Mouse (Mus musculus) Patski (cell line): ENCODE results near the gene Klrb1f. TPM values are rescaled to one million over a fixed set of nuclear protein-coding genes. Genes with fewer than 3 reads are reported as not detected.

Source experiments
- ATAC-seq: fragments of 100-300 bp; one replicate; pipeline ENCODE4 v1.8.0; 2021
- CTCF ChIA-PET: fragments of 350-600 bp; sonication (Branson Sonifier 250); formaldehyde crosslinking; loops from one replicate; lab custom pipeline; 2022; ENCODE audit warnings: inconsistent platforms; lab: Charles Lee
- POLR2A ChIA-PET: fragments of 350-600 bp; sonication (Branson Sonifier 250); formaldehyde crosslinking; loops from one replicate; lab custom pipeline; 2022; ENCODE audit warnings: antibody characterized with exemption, inconsistent platforms; lab: Charles Lee
- DNase-seq: peaks from one replicate; pipeline ENCODE4 v3.0.0-alpha.2; 2011; ENCODE audit warnings: low read depth, low spot score
- H3K27me3 ChIP-seq: fragments of 371-371 bp; one replicate; pipeline ENCODE4 v1.5.1; 2021
- CTCF ChIP-seq: fragments of 100-300 bp; IDR thresholded peaks from one replicate; pipeline ENCODE4 v1.5.1; 2021
- in situ Hi-C: fragments of 300-500 bp; cut with MboI; formaldehyde crosslinking; loops from 3 replicates; pipeline ENCODE4 v1.11.1; 2018; ENCODE audit warnings: low pct_unique_long_range_greater_than_20kb, mixed read lengths
- polyA plus RNA-seq: library from polyadenylated mRNA; unstranded; gene quantifications from one replicate; pipeline ENCODE4 v1.2.3, GENCODE M21; 2021

Gene Klrb1f
- polyA plus RNA-seq, 1 experiment from 2014 or later: not detected

- ATAC-seq: no peak
- no peak for TF ChIP-seq CTCF
- in situ Hi-C loops: no loop called here
- no peak for DNase-seq
- ChIA-PET CTCF (no interaction called here), POLR2A (no interaction called here)
- peaks cover 3% of the 10 kb centered on the region for H3K27me3 ChIP-seq
These were observed 18.1 kb upstream of the Klrb1f start for GRCm38 (mm10) chr6:129027451-129028248.

GRCm38 (mm10) chr6:129030175-129030824, 15.4 kb upstream of the Klrb1f start:
- peaks cover 3% of the 10 kb centered on the region for H3K27me3 ChIP-seq
- in situ Hi-C loops: no loop called here
- ATAC-seq (no peak), DNase-seq (no peak)
- no peak for TF ChIP-seq CTCF
- POLR2A ChIA-PET: no interaction called here
- CTCF ChIA-PET: no interaction called here

- CTCF ChIA-PET: no interaction called here
- ATAC-seq (no peak), DNase-seq (no peak)
These were observed 14.7 kb upstream of the Klrb1f start for GRCm38 (mm10) chr6:129030964-129031363.

DNA sequence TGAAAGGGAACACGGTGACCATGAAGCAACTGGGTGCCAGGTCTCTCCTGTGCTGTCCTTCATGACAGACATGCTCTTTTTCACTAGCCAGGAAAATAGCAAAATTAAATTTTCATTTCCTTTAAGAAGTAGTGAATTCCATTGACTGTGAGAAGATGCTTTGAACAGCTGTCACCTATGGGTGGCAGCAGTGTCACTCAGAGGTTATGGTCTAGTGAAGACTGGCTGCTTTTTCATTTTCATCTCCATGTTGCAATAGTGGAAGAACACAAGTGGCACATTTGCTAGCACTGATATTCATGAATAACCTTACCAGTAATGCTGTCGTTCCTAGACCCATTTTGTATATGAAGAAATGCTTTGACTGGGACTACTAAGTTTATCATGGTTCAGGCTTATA, 12.3 kb upstream of the Klrb1f start:
- in situ Hi-C loops: no loop called here
- DNase-seq (no peak), ATAC-seq (no peak)
- H3K27me3 ChIP-seq: peaks cover 3% of the 10 kb centered on the region
- CTCF ChIA-PET: interaction anchor here (1.2 to 1.6 kb wide), 3 partner anchors 63 to 222 kb away, joined by 3 to 4 read pairs (median 3); no protein-coding TSS in a partner anchor
- POLR2A ChIA-PET: no interaction called here
- TF ChIP-seq CTCF: peak; percentile 66

More at GRCm38 (mm10) chr6:129030964-129031363, 14.7 kb upstream of the Klrb1f start:
- H3K27me3 ChIP-seq: peaks cover 3% of the 10 kb centered on the region
- TF ChIP-seq CTCF: no peak
- in situ Hi-C loops: no loop called here
- POLR2A ChIA-PET: no interaction called here

- ChIA-PET CTCF (interaction anchor here (1.2 kb wide), 1 partner anchor 213 kb away, joined by 3 read pairs; no protein-coding TSS in a partner anchor), POLR2A (no interaction called here)
- H3K27me3 ChIP-seq: no peaks in the 10 kb centered on the region
- no peak for DNase-seq
- in situ Hi-C loops: no loop called here
- no peak for ATAC-seq
- TF ChIP-seq CTCF: no peak
These were observed 10.7 kb upstream of the Klrb1f start for GRCm38 (mm10) chr6:129035017-129035416.

DNA sequence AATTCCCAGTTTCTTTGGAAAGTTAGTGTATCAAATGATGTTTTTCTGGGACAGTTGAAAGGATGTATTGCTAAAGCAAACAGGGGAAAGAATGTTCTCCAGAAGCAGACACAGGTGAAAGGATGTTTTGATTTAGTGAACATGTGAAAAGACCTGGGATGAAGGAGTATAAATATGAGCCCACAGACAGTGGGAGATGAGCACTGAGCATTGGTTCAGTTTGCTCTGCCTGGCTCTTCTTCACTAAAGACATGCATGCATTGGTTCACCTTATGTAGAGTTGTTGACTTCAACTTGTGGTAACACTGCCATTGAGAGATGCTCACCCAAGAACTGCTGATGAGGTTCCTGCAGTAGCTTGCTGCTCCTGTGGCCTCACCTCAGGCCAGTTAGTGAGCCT, 9.4 kb upstream of the Klrb1f start:
- no peak for TF ChIP-seq CTCF
- in situ Hi-C loops: no loop called here
- ATAC-seq: no peak
- DNase-seq: no peak
- H3K27me3 ChIP-seq: no peaks in the 10 kb centered on the region
- ChIA-PET POLR2A (no interaction called here), CTCF (no interaction called here)

GRCm38 (mm10) chr6:129036890-129037463, 8.7 kb upstream of the Klrb1f start:
- CTCF ChIA-PET: no interaction called here
- ATAC-seq: no peak
- TF ChIP-seq CTCF: no peak
- no peaks in the 10 kb centered on the region for H3K27me3 ChIP-seq
- in situ Hi-C loops: no loop called here
- POLR2A ChIA-PET: interaction anchor here (0.7 kb wide), 1 partner anchor 22 kb away, joined by 3 read pairs; no protein-coding TSS in a partner anchor
- DNase-seq: no peak

GRCm38 (mm10) chr6:129041470-129041869, 4.2 kb upstream of the Klrb1f start:
- no peak for DNase-seq
- in situ Hi-C loops: no loop called here
- CTCF ChIA-PET: no interaction called here
- no peak for TF ChIP-seq CTCF
- peaks cover 6% of the 10 kb centered on the region for H3K27me3 ChIP-seq
- POLR2A ChIA-PET: no interaction called here
- no peak for ATAC-seq

GRCm38 (mm10) chr6:129042470-129042869, 3.2 kb upstream of the Klrb1f start:
- peaks cover 13% of the 10 kb centered on the region for H3K27me3 ChIP-seq
- POLR2A ChIA-PET: no interaction called here
- in situ Hi-C loops: no loop called here
- CTCF ChIA-PET: no interaction called here
- TF ChIP-seq CTCF: no peak
- DNase-seq: no peak
- no peak for ATAC-seq

GRCm38 (mm10) chr6:129048381-129048780, 2.7 kb downstream of the Klrb1f start:
- ChIA-PET POLR2A (no interaction called here), CTCF (no interaction called here)
- in situ Hi-C loops: no loop called here
- peaks cover 38% of the 10 kb centered on the region for H3K27me3 ChIP-seq
- no peak for TF ChIP-seq CTCF
- DNase-seq: no peak
- ATAC-seq: no peak

DNA sequence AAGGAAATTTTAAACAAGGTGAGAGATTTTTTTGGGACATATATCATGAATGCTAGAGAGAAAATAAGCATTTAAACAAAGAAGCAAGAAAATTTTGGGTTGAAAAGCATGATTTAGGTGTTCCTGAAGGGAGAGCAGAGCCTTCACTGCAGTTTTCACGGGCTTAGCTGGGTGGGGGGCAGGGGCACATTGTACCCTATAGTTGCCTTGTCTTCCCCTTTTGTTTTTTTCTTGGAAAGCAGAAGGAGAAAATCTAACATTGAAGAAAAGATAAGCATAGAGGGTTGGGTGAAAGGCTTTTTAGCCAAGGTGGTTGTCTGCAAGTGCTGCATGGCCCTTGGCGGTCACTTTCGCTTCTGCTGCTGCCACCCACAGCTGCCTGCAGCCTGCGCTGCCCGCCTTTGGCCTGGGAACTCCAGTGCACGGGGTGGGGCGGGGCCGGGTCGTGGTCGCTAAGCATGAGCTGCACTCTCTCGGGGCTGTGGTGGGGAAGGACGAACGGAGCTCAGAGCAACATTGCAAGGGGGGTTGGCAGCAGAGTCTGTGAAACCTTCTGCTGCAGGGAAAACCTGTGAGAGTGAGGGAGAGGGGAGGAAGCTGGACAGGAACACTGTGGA, 3.3 kb downstream of the Klrb1f start:
- in situ Hi-C loops: no loop called here
- no peak for TF ChIP-seq CTCF
- H3K27me3 ChIP-seq: peaks cover 38% of the 10 kb centered on the region
- DNase-seq (no peak), ATAC-seq (peak; percentile 72)
- ChIA-PET CTCF (no interaction called here), POLR2A (no interaction called here)
